Mouse (Mus musculus): ENCODE results near the gene Skp1a. TPM values are rescaled to one million over a fixed set of nuclear protein-coding genes. Genes with fewer than 3 reads are reported as not detected.
A peak's percentile ranks its signal among the peaks of the same experiment; 100 is the strongest.

Gene Skp1a
- polyA plus RNA-seq, 1 experiment from 2014 or later, result 1,021 TPM

GRCm38 (mm10) chr11:52228722-52229448 is 2.9 kb upstream of the Skp1a start:
- H3K27me3 ChIP-seq, result peaks cover 12% of the 10 kb centered on the region; the same call in 1 of the 2 replicates
- no peak overlapping the region for H3K9ac ChIP-seq (replicated peaks)
- ATAC-seq (ENCODE audit: low FRiP score, low read depth), result no peak
- H3K36me3 ChIP-seq, result no peaks in the 10 kb centered on the region
- no peaks in the 10 kb centered on the region for H3K9me3 ChIP-seq
- H3K4me3 ChIP-seq, result no peak overlapping the region
- peaks cover 16% of the 10 kb centered on the region for H3K4me1 ChIP-seq
- 86% methylated on average over 7 of the region's 7 CpGs for WGBS
- H3K27ac ChIP-seq (replicated peaks), result no peak overlapping the region
- no peak overlapping the region for H3K4me2 ChIP-seq (replicated peaks)

GRCm38 (mm10) chr11:52230694-52231093 is 1.1 kb upstream of the Skp1a start:
- peak overlapping the region; percentile 99 for H3K27ac ChIP-seq (replicated peaks)
- no peak for ATAC-seq (ENCODE audit: low FRiP score, low read depth)
- WGBS, result 60% methylated on average over 5 of the region's 5 CpGs

DNA sequence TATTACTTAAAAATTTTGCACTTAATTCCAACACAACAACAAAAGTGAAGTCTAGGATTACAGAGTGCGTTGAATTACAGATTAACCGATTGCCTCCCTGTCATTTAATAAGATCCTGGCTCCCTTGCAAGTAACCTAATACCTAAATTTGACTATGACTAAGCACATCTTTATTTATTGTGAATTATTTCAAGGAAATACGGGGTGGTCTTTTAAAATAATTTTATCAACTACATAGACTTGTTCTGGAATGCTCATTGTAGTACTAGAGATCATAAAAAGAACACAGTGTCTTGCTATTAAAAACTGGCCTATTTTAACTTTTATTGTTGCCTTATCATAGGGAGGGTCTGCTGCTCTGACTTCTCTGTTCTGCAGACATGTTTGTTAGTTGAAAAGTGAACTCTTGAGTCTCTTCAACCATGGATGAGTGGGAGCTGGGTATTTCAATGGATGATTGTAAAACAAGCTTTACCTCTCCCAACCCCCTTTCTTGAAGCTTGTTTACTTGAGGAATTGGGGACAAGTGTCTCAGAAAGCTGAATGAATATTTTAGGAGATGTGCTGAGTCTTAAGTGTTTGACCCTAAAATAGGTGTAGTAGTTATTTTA is 1.4 kb downstream of the Skp1a start:
- no peak for ATAC-seq (ENCODE audit: low FRiP score, low read depth)
- H3K27me3 ChIP-seq, result no peaks in the 10 kb centered on the region
- peak overlapping the region; percentile 99 for H3K9ac ChIP-seq (replicated peaks)
- no peaks in the 10 kb centered on the region for H3K9me3 ChIP-seq
- no peak overlapping the region for H3K27ac ChIP-seq (replicated peaks)
- peaks cover 24% of the 10 kb centered on the region for H3K4me1 ChIP-seq
- WGBS, result 37% methylated on average over 3 of the region's 3 CpGs
- H3K4me3 ChIP-seq, result peak overlapping the region; percentile 98
- H3K4me2 ChIP-seq (replicated peaks), result peak overlapping the region; percentile 85
- peaks cover 12% of the 10 kb centered on the region for H3K36me3 ChIP-seq

More at GRCm38 (mm10) chr11:52230694-52231093, 1.1 kb upstream of the Skp1a start:
- H3K36me3 ChIP-seq, result no peaks in the 10 kb centered on the region
- no peaks in the 10 kb centered on the region for H3K9me3 ChIP-seq
- H3K9ac ChIP-seq (replicated peaks), result peak overlapping the region; percentile 99; the same call in 1 of the 2 replicates
- H3K4me3 ChIP-seq, result peak overlapping the region; percentile 98; the same call in 1 of the 2 replicates
- H3K4me1 ChIP-seq, result peaks cover 24% of the 10 kb centered on the region
- H3K4me2 ChIP-seq (replicated peaks), result peak overlapping the region; percentile 85
- H3K27me3 ChIP-seq, result no peaks in the 10 kb centered on the region

DNA sequence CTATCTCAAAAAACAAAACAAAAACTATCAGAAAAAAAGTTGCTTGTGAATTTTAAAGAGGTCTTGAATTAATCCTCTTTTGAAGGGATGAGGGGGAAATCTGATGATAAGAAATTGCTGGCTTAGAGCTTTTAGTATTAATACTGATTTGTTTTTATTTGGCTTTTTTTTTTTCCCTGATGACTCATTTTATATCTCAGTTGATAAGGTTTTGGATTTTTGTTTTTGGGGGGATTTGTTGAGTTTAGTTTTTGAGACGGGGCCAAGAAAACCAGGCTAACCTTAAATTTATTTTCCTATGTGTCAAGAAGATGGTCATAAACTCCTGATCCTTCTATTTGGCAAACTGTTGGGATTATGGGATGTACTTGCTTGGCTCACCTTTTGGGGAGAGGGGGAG is 2.1 kb downstream of the Skp1a start:
- H3K9ac ChIP-seq (replicated peaks), result no peak overlapping the region
- WGBS, result 92% methylated on average over 1 of the region's 1 CpGs
- ATAC-seq (ENCODE audit: low FRiP score, low read depth), result no peak
- H3K27me3 ChIP-seq, result no peaks in the 10 kb centered on the region
- H3K36me3 ChIP-seq, result peaks cover 18% of the 10 kb centered on the region
- peaks cover 24% of the 10 kb centered on the region for H3K4me1 ChIP-seq
- no peak overlapping the region for H3K4me3 ChIP-seq
- no peak overlapping the region for H3K27ac ChIP-seq (replicated peaks)
- H3K4me2 ChIP-seq (replicated peaks), result peak overlapping the region; percentile 85
- no peaks in the 10 kb centered on the region for H3K9me3 ChIP-seq

DNA sequence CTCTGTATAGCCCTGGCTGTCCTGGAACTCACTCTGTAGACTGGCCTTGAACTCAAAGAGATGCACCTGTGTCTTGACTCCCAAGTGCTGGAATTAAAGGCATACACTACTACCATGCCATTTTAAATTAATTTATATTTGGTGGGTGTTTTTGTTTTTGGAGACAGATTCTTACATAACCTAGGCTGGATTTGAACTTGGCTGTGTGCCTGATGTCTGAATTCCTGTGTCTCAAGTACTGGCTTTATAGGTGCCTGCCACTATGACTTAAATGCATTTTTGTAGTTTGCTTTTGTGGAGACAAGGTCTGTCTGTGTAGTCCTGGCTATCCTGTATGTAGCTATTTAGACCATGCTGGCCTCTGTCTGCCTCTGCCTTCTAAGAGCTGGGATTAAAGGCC is 2.7 kb downstream of the Skp1a start:
- Histone ChIP-seq H3K27me3 (no peaks in the 10 kb centered on the region), H3K4me1 (peaks cover 24% of the 10 kb centered on the region), H3K9ac (replicated peaks) (no peak overlapping the region), H3K36me3 (peaks cover 22% of the 10 kb centered on the region), H3K27ac (replicated peaks) (no peak overlapping the region), H3K4me2 (replicated peaks) (no peak overlapping the region), H3K9me3 (no peaks in the 10 kb centered on the region), H3K4me3 (no peak overlapping the region)
- ATAC-seq (ENCODE audit: low FRiP score, low read depth), result no peak

GRCm38 (mm10) chr11:52240898-52241542 is 9.2 kb downstream of the Skp1a start:
- Histone ChIP-seq H3K9ac (replicated peaks) (no peak overlapping the region), H3K4me1 (no peaks in the 10 kb centered on the region), H3K4me2 (replicated peaks) (no peak overlapping the region), H3K4me3 (no peak overlapping the region), H3K36me3 (peaks cover 51% of the 10 kb centered on the region), H3K9me3 (no peaks in the 10 kb centered on the region), H3K27me3 (no peaks in the 10 kb centered on the region), H3K27ac (replicated peaks) (no peak overlapping the region)
- ATAC-seq (ENCODE audit: low FRiP score, low read depth), result no peak
- 92% methylated on average over 4 of the region's 4 CpGs for WGBS

DNA sequence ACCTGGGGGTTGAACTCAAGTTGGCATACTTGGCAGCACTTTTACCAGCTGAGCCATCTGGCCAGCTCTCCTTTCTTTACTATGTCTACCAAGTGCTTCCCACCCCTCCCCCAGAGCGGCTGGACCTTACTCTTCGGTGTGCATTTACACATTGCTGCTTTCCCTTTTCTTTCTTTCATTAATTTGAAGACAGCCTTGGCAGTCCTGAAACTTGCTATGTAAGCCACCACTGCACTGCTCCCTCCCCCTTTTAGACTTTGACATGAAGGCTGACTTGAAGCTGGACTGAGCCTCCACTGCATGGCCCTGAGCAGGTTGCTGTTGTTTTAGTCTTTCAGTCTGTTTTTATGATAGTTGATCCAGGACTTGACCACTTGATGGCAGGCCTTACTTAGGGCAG is 17.7 kb downstream of the Skp1a start:
- 95% methylated on average over 2 of the region's 2 CpGs for WGBS
- no peak for ATAC-seq (ENCODE audit: low FRiP score, low read depth)
- no peaks in the 10 kb centered on the region for H3K4me1 ChIP-seq
- peaks cover 33% of the 10 kb centered on the region for H3K36me3 ChIP-seq
- H3K9me3 ChIP-seq, result no peaks in the 10 kb centered on the region
- no peak overlapping the region for H3K4me2 ChIP-seq (replicated peaks)
- no peak overlapping the region for H3K9ac ChIP-seq (replicated peaks)
- no peak overlapping the region for H3K27ac ChIP-seq (replicated peaks)
- H3K27me3 ChIP-seq, result no peaks in the 10 kb centered on the region
- H3K4me3 ChIP-seq, result no peak overlapping the region

- Histone ChIP-seq H3K4me3 (no peak overlapping the region), H3K4me1 (no peaks in the 10 kb centered on the region), H3K36me3 (peaks cover 18% of the 10 kb centered on the region), H3K27me3 (no peaks in the 10 kb centered on the region), H3K9ac (replicated peaks) (no peak overlapping the region), H3K27ac (replicated peaks) (no peak overlapping the region), H3K4me2 (replicated peaks) (no peak overlapping the region), H3K9me3 (no peaks in the 10 kb centered on the region)
- no peak for ATAC-seq (ENCODE audit: low FRiP score, low read depth)
- WGBS, result 73% methylated on average over 5 of the region's 5 CpGs
Measured at GRCm38 (mm10) chr11:52251770-52252169, 20.0 kb downstream of the Skp1a start.

GRCm38 (mm10) chr11:52252692-52253091 is 20.9 kb downstream of the Skp1a start:
- Histone ChIP-seq H3K9me3 (no peaks in the 10 kb centered on the region), H3K4me2 (replicated peaks) (no peak overlapping the region), H3K4me3 (no peak overlapping the region), H3K27ac (replicated peaks) (no peak overlapping the region), H3K9ac (replicated peaks) (no peak overlapping the region), H3K27me3 (no peaks in the 10 kb centered on the region), H3K36me3 (peaks cover 13% of the 10 kb centered on the region), H3K4me1 (no peaks in the 10 kb centered on the region)
- WGBS, result 85% methylated on average over 1 of the region's 1 CpGs
- ATAC-seq (ENCODE audit: low FRiP score, low read depth), result no peak

DNA sequence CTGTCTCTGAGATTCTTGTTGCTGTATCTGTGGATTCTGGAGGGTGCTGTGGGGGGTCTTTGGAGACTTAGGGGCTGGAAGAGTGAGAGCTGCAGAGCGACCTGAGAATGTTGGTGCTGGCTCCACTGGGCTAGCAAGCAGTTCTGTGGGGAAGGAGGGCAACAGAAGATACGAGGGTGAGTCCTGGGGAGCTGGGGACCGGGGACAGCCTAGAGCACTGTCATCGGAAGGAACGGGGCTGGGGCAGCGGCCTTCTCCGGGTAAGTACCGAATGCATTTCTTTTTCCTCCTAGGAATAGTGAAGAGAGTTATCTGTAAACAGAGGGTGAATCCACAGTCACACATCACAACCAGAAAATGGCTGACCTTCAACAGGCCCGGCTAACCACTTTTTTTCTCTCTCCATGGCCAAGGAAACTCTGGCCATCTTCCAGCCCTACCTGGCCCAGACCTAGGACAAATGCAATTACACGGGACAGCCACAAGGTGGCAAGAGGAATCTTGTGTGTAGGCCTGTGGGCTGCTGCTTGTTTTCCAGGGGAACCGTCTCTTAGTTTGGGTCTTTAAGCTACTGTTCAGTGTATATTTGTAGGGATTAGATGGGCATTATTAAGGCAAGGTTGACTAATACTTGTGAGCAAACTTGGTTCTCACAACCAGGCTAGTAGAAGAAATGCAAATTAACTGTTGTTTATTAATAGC is 22.0 kb downstream of the Skp1a start:
- Histone ChIP-seq H3K4me3 (no peak overlapping the region), H3K9ac (replicated peaks) (no peak overlapping the region), H3K9me3 (no peaks in the 10 kb centered on the region), H3K27ac (replicated peaks) (no peak overlapping the region), H3K4me1 (no peaks in the 10 kb centered on the region), H3K4me2 (replicated peaks) (no peak overlapping the region), H3K36me3 (peaks cover 7% of the 10 kb centered on the region; the same call in 1 of the 2 replicates), H3K27me3 (no peaks in the 10 kb centered on the region)
- WGBS, result 69% methylated on average over 11 of the region's 11 CpGs
- no peak for ATAC-seq (ENCODE audit: low FRiP score, low read depth)

- 87% methylated on average over 8 of the region's 8 CpGs for WGBS
- Histone ChIP-seq H3K36me3 (0 out of 2 replicates have a peak, but pooled peaks cover 7% of the 10 kb centered on the region), H3K9me3 (no peaks in the 10 kb centered on the region), H3K4me3 (no peak overlapping the region), H3K9ac (replicated peaks) (no peak overlapping the region), H3K4me2 (replicated peaks) (no peak overlapping the region), H3K4me1 (no peaks in the 10 kb centered on the region), H3K27ac (replicated peaks) (no peak overlapping the region), H3K27me3 (no peaks in the 10 kb centered on the region)
- no peak for ATAC-seq (ENCODE audit: low FRiP score, low read depth)
Measured at GRCm38 (mm10) chr11:52255077-52255476, 23.3 kb downstream of the Skp1a start.

GRCm38 (mm10) chr11:52257376-52257775 is 25.6 kb downstream of the Skp1a start:
- Histone ChIP-seq H3K9ac (replicated peaks) (no peak overlapping the region), H3K4me2 (replicated peaks) (no peak overlapping the region), H3K4me3 (no peak overlapping the region), H3K9me3 (no peaks in the 10 kb centered on the region), H3K36me3 (0 out of 2 replicates have a peak, but pooled peaks cover 8% of the 10 kb centered on the region), H3K27me3 (no peaks in the 10 kb centered on the region), H3K27ac (replicated peaks) (no peak overlapping the region), H3K4me1 (no peaks in the 10 kb centered on the region)
- ATAC-seq (ENCODE audit: low FRiP score, low read depth), result no peak
- WGBS, result 91% methylated on average over 3 of the region's 3 CpGs
